Mouse (Mus musculus) liver, embryonic 16.5 days (tissue): ENCODE measurements around the gene Snx4. TPM values are rescaled to one million over a fixed set of nuclear protein-coding genes. Genes with fewer than 3 reads are reported as not detected.

ENCODE experiments used
- ATAC-seq: fragments of 200-750 bp; cut with Nextera tagmentation; 2 replicates; pipeline ENCODE4 v1.8.0; 2017; ENCODE audit warnings: low read depth, mild to moderate bottlenecking, moderate number of reproducible peaks, moderate library complexity
- H3K27ac ChIP-seq: fragments of 300-500 bp; sonication (generic); 2 replicates; pipeline ENCODE4 v1.5.1; 2014; ENCODE audit warnings: mild to moderate bottlenecking, low read length
- H3K27me3 ChIP-seq: fragments of 300-500 bp; sonication (generic); 2 replicates; pipeline ENCODE4 v1.6.1; 2014; ENCODE audit warnings: low read depth, low read length, mixed read lengths; ENCODE audit not compliant: control insufficient read depth, insufficient read depth
- H3K36me3 ChIP-seq: fragments of 300-500 bp; sonication (generic); 2 replicates; pipeline ENCODE4 v1.6.1; 2014; ENCODE audit warnings: mild to moderate bottlenecking; ENCODE audit not compliant: control insufficient read depth, insufficient read depth
- H3K4me1 ChIP-seq: fragments of 300-500 bp; sonication (generic); 2 replicates; pipeline ENCODE4 v1.6.1; 2014; ENCODE audit warnings: low read depth, low read length, mixed read lengths; ENCODE audit not compliant: control insufficient read depth
- H3K4me2 ChIP-seq: fragments of 300-500 bp; sonication (generic); 2 replicates; pipeline ENCODE4 v1.6.1; 2014; ENCODE audit warnings: low read depth, low read length, mixed read lengths
- H3K4me3 ChIP-seq: fragments of 300-500 bp; sonication (generic); 2 replicates; pipeline ENCODE4 v1.5.1; 2014; ENCODE audit warnings: low read depth, mild to moderate bottlenecking, low read length
- H3K9ac ChIP-seq: fragments of 300-500 bp; sonication (generic); 2 replicates; pipeline ENCODE4 v1.6.1; 2014; ENCODE audit warnings: low read depth, low read length
- H3K9me3 ChIP-seq: fragments of 300-500 bp; sonication (generic); replicated peaks from 2 replicates; pipeline ENCODE4 v1.6.1; 2016; ENCODE audit warnings: low read length; ENCODE audit not compliant: control insufficient read depth
- WGBS: fragments of 180-500 bp; shearing (Covaris S2); extraction: QIAGEN DNeasy Blood & Tissue Kit; methylation state at CpG from one replicate; pipeline ENCODE4 v1.1.7; 2014; ENCODE audit not compliant: insufficient replicate concordance; 5-methylcytosine and 5-hydroxymethylcytosine counted together
- polyA plus RNA-seq: library from polyadenylated mRNA; unstranded; fragments of >200 nt; fragmentation: Nextera tagmentation; extraction: Ambion mirVana; gene quantifications from 2 replicates; pipeline ENCODE4 v1.2.1, GENCODE M21; 2015

Gene Snx4
- polyA plus RNA-seq, 1 experiment from 2014 or later: 20.4 TPM

DNA sequence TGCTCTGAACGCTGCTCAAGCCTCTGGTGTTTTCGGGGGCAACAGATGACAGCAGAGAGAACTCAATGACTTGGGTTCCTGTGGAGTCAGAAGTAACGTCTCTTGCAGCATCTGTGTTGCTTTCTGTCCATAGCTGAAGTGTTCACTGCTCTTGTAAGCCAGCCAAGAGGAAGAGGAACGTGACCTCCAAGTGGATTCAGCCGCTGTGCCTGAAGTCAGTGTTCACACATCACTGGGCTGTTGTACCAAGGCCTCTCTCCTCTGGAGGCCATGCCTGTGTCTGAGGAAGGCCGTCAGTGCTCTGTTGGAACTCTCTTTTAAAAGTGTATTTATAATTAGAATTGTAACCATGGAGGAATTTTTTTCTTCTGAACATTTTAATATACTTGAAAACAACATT lies 9.2 kb upstream of the Snx4 start:
- Histone ChIP-seq H3K36me3 (peaks cover 4% of the 10 kb centered on the region; the same call in 1 of the 2 replicates), H3K27me3 (no peaks in the 10 kb centered on the region), H3K4me2 (no peak overlapping the region), H3K9ac (no peak overlapping the region), H3K9me3 (no peaks in the 10 kb centered on the region), H3K4me3 (no peak overlapping the region), H3K27ac (no peak overlapping the region), H3K4me1 (no peaks in the 10 kb centered on the region)
- WGBS: 73% methylated on average over 6 of the region's 6 CpGs
- no peak for ATAC-seq

DNA sequence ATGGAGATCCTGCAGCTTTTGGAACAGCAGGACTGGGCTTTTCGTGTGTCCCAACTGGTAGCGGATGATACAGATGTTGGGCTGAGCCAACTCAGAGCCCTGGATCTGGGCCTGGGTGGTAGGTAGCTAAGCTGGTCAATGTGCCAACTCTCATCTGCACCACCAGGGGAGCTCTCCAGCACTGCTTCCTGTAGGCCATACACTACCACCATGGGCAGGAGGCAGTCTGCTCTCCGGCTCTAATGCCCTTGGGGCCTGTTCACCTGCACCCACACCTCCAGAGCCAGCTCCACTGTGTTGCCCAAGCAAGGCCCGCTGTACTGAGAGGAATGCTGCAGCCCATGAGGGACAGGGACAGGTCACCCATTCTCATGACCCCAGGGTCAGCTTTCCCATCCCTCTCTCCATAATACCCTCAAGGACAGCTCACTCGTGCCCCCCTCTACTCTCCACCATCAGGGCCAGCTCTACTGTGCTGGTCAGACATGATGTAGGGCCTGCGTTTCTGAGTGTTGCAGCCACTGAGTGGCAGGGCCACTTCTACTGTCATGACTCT lies 7.0 kb upstream of the Snx4 start:
- Histone ChIP-seq H3K36me3 (peaks cover 4% of the 10 kb centered on the region; the same call in 1 of the 2 replicates), H3K9ac (no peak overlapping the region), H3K27me3 (no peaks in the 10 kb centered on the region), H3K9me3 (no peaks in the 10 kb centered on the region), H3K4me2 (no peak overlapping the region), H3K4me3 (no peak overlapping the region), H3K4me1 (no peaks in the 10 kb centered on the region), H3K27ac (no peak overlapping the region)
- no peak for ATAC-seq
- 74% methylated on average over 6 of the region's 6 CpGs for WGBS

DNA sequence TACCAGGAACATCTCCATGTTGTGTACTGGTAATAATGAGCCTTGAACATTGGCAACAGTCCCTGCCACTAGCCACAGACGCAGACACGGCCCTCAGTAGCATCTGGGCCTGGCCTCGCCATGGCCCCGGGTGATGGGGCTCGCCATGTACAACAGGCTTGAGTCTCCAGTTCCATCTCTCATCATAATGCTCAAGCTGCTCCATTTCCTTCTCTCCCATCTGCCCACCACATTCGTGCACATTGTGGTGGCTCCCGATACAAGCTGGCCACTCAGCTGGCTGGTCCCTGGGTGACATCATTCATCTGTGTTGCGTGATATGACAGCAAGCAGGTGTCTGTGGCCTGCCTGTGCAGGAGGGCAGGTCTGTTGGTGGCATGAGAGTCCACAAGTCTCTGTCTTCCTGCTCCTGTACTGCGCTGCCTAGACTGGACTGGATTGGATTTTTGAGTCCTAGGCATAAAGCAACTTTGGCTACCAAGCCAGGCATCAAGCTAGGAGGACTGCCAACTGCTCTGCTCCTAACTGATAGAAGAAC lies 6.2 kb upstream of the Snx4 start:
- Histone ChIP-seq H3K27ac (no peak overlapping the region), H3K4me3 (no peak overlapping the region), H3K4me2 (no peak overlapping the region), H3K27me3 (no peaks in the 10 kb centered on the region), H3K4me1 (no peaks in the 10 kb centered on the region), H3K9ac (no peak overlapping the region), H3K36me3 (peaks cover 4% of the 10 kb centered on the region; the same call in 1 of the 2 replicates), H3K9me3 (no peaks in the 10 kb centered on the region)
- 73% methylated on average over 9 of the region's 9 CpGs for WGBS
- ATAC-seq: no peak

DNA sequence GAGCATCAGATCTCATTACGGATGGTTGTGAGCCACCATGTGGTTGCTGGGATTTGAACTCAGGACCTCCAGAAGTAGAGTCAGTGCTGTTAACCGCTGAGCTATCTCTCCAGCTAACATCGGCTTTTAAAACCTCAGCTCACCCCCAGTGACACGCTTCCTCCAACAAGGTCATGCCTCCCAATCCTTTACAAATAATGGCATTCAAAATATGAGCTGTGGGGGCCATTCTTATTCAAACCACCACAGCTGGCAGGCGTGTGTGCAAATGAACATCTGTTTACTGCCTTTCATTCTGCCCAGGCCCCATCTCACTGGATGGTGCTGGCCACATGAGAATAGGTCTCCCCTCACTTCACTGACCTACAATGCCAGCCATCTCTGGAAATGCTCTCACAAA lies 4.7 kb upstream of the Snx4 start:
- Histone ChIP-seq H3K9me3 (no peaks in the 10 kb centered on the region), H3K36me3 (peaks cover 1% of the 10 kb centered on the region; the same call in 1 of the 2 replicates), H3K27me3 (no peaks in the 10 kb centered on the region), H3K9ac (no peak overlapping the region), H3K4me2 (no peak overlapping the region), H3K27ac (no peak overlapping the region), H3K4me3 (no peak overlapping the region), H3K4me1 (no peaks in the 10 kb centered on the region; the same call in 1 of the 2 replicates)
- 65% methylated on average over 5 of the region's 5 CpGs for WGBS
- no peak for ATAC-seq

DNA sequence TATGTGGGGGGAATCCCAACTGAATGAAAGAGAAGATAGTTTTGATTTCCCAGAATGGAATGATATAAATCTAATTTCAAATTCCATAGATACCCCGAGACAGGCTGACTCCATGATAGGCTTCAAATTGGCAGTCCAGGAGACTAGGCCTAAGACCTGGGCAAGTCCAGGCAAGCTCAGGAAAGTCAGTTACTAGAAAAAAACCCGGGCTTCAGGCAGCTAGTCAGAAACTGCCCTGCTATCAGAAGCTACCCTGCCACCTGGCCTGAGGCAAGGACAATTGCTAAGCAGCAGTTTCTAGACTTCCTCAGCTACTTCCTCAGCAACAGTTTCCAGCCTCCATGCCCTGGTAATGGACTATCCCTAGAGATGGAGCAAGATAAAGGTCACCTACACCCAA lies 4.2 kb upstream of the Snx4 start:
- no peak for ATAC-seq
- no peak overlapping the region for H3K4me2 ChIP-seq
- 43% methylated on average over 2 of the region's 2 CpGs for WGBS

DNA sequence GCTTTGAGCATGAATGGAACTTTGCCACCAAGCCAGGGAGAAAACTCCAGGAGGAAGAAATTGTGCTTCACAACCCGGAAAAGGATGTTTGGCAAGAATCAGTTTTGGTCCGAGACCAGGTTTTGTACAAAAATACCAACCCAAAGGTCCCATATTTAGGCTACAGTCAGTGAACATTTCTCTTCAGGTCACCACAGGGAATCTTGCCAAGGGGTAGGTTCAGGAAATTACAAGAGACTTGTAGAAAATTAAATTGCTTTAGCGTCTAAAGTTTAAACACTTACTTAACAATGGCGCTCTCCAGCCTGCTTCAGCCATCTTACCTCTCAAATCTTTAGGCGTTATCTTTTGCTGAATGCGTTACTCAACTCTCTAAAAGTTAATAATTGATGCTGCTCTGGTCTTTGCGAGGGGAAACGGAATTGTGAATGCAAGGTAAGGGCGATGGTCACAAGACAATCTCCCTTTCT lies 556 bp upstream of the Snx4 start:
- Histone ChIP-seq H3K9me3 (no peaks in the 10 kb centered on the region), H3K4me1 (peaks cover 5% of the 10 kb centered on the region; the same call in 1 of the 2 replicates), H3K27me3 (no peaks in the 10 kb centered on the region), H3K9ac (peak overlapping the region; percentile 89), H3K27ac (peak overlapping the region; percentile 69), H3K36me3 (no peaks in the 10 kb centered on the region), H3K4me3 (peak overlapping the region; percentile 90), H3K4me2 (peak overlapping the region; percentile 90)
- 14% methylated on average over 9 of the region's 9 CpGs for whole genome bisulfite sequencing
- peak; percentile 40 for ATAC-seq

More for the DNA sequence above, 4.2 kb upstream of the Snx4 start:
- H3K36me3 ChIP-seq: no peaks in the 10 kb centered on the region; the same call in 1 of the 2 replicates
- H3K27ac ChIP-seq: no peak overlapping the region
- no peak overlapping the region for H3K9ac ChIP-seq
- peaks cover 4% of the 10 kb centered on the region; the same call in 1 of the 2 replicates for H3K4me1 ChIP-seq
- H3K27me3 ChIP-seq: no peaks in the 10 kb centered on the region
- no peak overlapping the region for H3K4me3 ChIP-seq
- H3K9me3 ChIP-seq: no peaks in the 10 kb centered on the region

DNA sequence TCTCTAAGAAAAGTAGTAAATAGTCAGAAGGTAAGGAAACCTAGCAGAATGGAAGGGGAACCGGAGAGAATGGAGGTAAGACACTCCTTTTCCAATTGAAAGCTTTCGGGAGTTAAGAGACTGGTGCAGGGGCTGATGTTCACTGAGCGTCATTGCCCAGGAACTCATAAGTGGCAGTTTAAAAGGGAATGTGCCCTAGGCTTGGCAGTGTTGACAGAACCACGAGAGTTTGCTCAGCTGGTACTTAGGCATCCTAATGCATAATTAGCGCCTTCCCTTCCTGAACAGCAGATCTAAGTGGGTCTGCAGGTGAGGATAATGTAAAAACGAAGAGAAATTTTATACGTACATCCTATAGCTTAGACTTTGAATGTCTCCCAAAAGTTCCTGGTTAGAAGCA lies 4.4 kb downstream of the Snx4 start:
- 70% methylated on average over 7 of the region's 7 CpGs for WGBS
- ATAC-seq: no peak

DNA sequence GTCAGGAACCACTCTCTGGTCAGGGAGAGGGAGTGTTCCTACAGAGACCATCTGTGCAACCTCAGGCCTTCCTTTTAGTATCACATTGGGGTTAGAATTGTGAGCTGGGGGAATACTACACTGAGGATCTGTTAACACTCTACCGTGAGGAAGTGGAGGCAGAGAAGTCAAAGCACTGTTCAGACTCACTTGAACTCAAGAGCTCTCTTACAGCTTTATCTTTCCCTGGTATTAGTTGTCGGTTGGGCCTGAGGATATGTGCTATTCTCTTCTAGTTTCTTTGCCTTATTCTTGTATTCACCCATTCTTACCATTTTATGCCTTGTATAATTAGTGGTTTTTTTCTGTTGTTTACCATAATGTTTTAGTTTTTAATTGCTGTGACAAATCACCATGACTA lies 7.3 kb downstream of the Snx4 start:
- Histone ChIP-seq H3K36me3 (no peaks in the 10 kb centered on the region), H3K27me3 (no peaks in the 10 kb centered on the region), H3K27ac (no peak overlapping the region), H3K4me2 (no peak overlapping the region), H3K4me3 (no peak overlapping the region), H3K9ac (no peak overlapping the region), H3K9me3 (no peaks in the 10 kb centered on the region), H3K4me1 (peaks cover 6% of the 10 kb centered on the region)
- 33% methylated on average over 2 of the region's 2 CpGs for WGBS
- ATAC-seq: no peak

More for the DNA sequence above, 4.4 kb downstream of the Snx4 start:
- no peak overlapping the region for H3K4me3 ChIP-seq
- no peaks in the 10 kb centered on the region for H3K9me3 ChIP-seq
- H3K27ac ChIP-seq: no peak overlapping the region
- H3K9ac ChIP-seq: no peak overlapping the region
- no peaks in the 10 kb centered on the region for H3K36me3 ChIP-seq
- no peaks in the 10 kb centered on the region for H3K27me3 ChIP-seq
- peaks cover 5% of the 10 kb centered on the region; the same call in 1 of the 2 replicates for H3K4me1 ChIP-seq
- no peak overlapping the region for H3K4me2 ChIP-seq

DNA sequence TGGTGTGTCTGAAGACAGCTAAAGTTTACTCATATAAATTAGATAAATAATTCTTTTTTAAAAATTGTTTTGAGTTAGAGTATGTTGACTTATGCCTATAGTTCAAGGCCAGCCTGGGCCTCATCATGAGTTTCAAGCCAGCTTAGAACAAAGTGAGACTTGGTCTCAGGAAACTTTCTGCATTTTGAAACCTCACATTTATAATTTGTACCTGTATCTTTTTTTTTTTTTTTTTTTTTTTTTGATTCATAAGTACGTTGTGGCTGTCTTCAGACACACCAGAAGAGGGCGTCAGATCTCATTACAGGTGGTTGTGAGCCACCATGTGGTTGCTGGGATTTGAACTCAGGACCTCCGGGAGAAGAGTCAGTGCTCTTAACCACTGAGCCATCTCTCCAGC lies 8.6 kb downstream of the Snx4 start:
- no peak overlapping the region for H3K27ac ChIP-seq
- H3K4me3 ChIP-seq: no peak overlapping the region
- H3K4me2 ChIP-seq: no peak overlapping the region
- H3K27me3 ChIP-seq: no peaks in the 10 kb centered on the region
- H3K9me3 ChIP-seq: no peaks in the 10 kb centered on the region
- 48% methylated on average over 3 of the region's 3 CpGs for WGBS
- no peak overlapping the region for H3K9ac ChIP-seq
- no peak for ATAC-seq
- H3K36me3 ChIP-seq: no peaks in the 10 kb centered on the region
- peaks cover 6% of the 10 kb centered on the region for H3K4me1 ChIP-seq
